Mouse (Mus musculus) G1E (cell line): ENCODE data around the gene Aldh3b1.

ENCODE experiments used
- CTCF ChIP-seq: IDR thresholded peaks from 2 replicates; pipeline ENCODE4 v1.5.1; 2012; ENCODE audit warnings: low read depth, low read length, inconsistent platforms, mixed read lengths
- POLR2AphosphoS5 ChIP-seq: IDR thresholded peaks from 2 replicates; pipeline ENCODE4 v1.6.1; 2012; ENCODE audit warnings: low read depth, low read length, inconsistent platforms; ENCODE audit not compliant: insufficient replicate concordance

DNA sequence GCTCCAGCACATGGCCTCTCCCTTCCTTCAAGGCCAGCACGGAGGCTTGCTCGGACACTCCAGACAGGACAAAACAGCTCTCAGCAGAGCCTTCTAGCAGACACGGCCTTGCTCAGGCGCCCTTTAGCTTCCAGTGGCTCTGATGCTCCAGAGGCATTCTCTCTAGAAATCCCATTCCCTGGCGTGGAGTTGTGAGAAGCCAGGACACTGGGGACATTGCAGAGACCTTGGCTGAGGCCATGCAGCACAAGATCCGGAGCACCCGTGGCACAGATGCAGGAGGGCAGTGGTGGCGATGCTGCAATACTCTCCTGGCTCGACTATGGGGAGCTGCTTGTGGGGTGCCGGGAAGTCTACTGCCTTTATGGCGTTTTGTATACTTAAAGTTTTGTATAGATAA is 12.9 kb downstream of the Aldh3b1 start:
- TF ChIP-seq CTCF (no peak), POLR2AphosphoS5 (no peak)
